Mouse (Mus musculus): ENCODE measurements at regions not wholly inside any gene's neighbourhood (a gene's known extent, or its start where the extent isn't known, plus 50 kb on each side); places are given as distances from the start of the nearest gene placed in this dataset.

- TF ChIP-seq TCF12 (IDR thresholded peaks at IDR 0.05; ENCODE audit: low read depth, low read length) (no peak), POLR2A (IDR thresholded peaks at IDR 0.05; ENCODE audit: low read depth, low read length) (no peak), EP300 (IDR thresholded peaks at IDR 0.05; ENCODE audit: low read length) (no peak), SMC3 (IDR thresholded peaks at IDR 0.05; ENCODE audit: low read depth, low read length) (no peak), MAFK (IDR thresholded peaks at IDR 0.05; ENCODE audit: insufficient replicate concordance, low read length) (no peak)
Measured at GRCm38 (mm10) chr1:177547716-177548115, 105.6 kb downstream of the Zbtb18 start.

Measured in CH12.LX (cell line).